In the genomic region with DNA sequence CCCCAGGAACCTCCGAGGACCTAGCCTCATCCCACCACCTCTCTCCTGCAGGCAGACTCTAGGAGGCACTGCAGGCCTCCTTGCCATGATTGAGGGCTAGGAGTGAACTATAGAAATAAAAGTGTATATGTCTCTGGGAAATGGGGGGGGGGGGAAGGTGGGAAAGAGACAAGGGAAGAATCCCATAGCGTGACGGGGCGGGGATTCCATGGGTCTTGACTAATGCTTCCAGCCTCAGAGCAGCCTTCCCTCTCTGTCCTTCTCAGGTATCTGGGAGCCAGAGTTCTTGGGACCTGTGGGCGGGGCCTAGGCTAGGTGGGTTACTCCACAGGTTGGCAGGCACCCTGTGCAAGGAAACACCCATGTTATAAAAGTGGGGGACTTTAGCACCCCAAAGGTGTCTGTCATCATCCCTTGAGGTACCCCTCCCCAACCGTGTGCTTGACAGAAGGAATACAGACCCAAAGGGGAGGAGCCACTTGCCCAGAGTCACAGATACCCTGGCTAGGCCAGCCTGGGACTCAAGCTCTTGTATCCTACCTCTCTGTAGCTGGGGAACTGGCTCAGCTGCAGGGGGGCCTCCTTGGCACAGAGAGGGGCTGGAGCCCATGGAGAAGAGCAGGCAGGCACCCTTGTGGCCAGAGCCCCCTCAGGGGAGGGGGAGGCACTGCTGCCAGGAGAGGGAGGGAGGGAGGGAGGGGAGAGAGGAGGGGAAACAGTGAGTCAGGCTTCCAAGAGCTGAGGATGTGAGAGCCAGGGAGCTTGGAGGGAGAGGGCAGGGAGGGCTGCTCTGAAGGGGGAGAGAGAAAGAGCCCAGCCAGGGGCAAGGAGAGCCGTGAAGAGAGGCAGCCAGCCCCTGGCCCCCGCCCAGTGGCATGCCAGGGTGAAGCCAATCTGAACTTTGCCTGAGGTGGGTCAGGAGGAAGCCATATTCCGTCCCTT, we compare ENCODE assay signal across 9 mouse cellular contexts. TPM values are rescaled to one million over a fixed set of nuclear protein-coding genes. Genes with fewer than 3 reads are reported as not detected.
DNase-seq lines count a peak whose midpoint lies in the region; ATAC-seq and TF ChIP-seq lines count a peak whose summit lies in the region.
"Had no signal": no experiment of that assay in that cellular context is flagged by ENCODE, and none has a peak within 500 bp of the region (broad histone marks: within the 10 kb centered on the region; RNA-seq: fewer than 3 reads in every experiment).

No protein-coding gene starts in this region.

- peaks cover 98% of the 10 kb centered on the region for H3K79me2 ChIP-seq in C2C12 (ENCODE audit: control insufficient read depth, insufficient read depth)

- peak; percentile 96 for DNase-seq in heart, adult 11 months
- no peak for DNase-seq in heart, postnatal 25 days (ENCODE audit: low spot score)
- DNase-seq in embryonic facial prominence, embryonic 14.5 days (ENCODE audit: low spot score) = peak; percentile 73
- no peak for DNase-seq in kidney, postnatal 0 days (ENCODE audit: low spot score)
- DNase-seq in frontal cortex, adult 2 months (ENCODE audit: extremely low spot score in 1 of 2, low spot score in 1 of 2) = no peak
- DNase-seq in adrenal gland, postnatal 10 days = no peak

- H3ac ChIP-seq in C2C12 (ENCODE audit: control insufficient read depth, insufficient read length, low read depth) = peak overlapping the region; percentile 1

- 33% methylated on average over 6 of the region's 9 CpGs for WGBS in embryonic facial prominence, embryonic 14.5 days
- WGBS in kidney, postnatal 0 days = 19% methylated on average over 8 of the region's 9 CpGs
- 35% methylated on average over 9 of the region's 9 CpGs for WGBS in stomach, embryonic 15.5 days

- peak overlapping the region; percentile 46 for H3K9ac ChIP-seq in embryonic facial prominence, embryonic 14.5 days (ENCODE audit: low read depth, low read length)
- peak overlapping the region; percentile 24; the same call in 1 of the 2 replicates for H3K9ac ChIP-seq in kidney, postnatal 0 days (ENCODE audit: low read depth, low read length)
- no peak overlapping the region for H3K9ac ChIP-seq in stomach, embryonic 15.5 days

- H3K4me2 ChIP-seq in embryonic facial prominence, embryonic 14.5 days (ENCODE audit: low read depth, low read length) = peak overlapping the region; percentile 90
- H3K4me2 ChIP-seq in kidney, postnatal 0 days (ENCODE audit: low read length) = peak overlapping the region; percentile 26; the same call in 1 of the 2 replicates
- peak overlapping the region; percentile 24 for H3K4me2 ChIP-seq in stomach, embryonic 15.5 days

- H3K4me1 ChIP-seq in embryonic facial prominence, embryonic 14.5 days (ENCODE audit: control insufficient read depth, insufficient read depth, low read length) = peaks cover 71% of the 10 kb centered on the region
- H3K4me1 ChIP-seq in kidney, postnatal 0 days (replicated peaks; ENCODE audit: insufficient read depth, low read length) = peaks cover 56% of the 10 kb centered on the region
- H3K4me1 ChIP-seq in stomach, embryonic 15.5 days = peaks cover 72% of the 10 kb centered on the region

- H3K4me3 ChIP-seq in C2C12 (ENCODE audit: insufficient read depth, poor library complexity, severe bottlenecking) = no peak overlapping the region
- 0 out of 2 replicates have a peak overlapping the region, but pooled peaks have one; percentile 97 for H3K4me3 ChIP-seq in embryonic facial prominence, embryonic 14.5 days (ENCODE audit: low read depth, low read length)
- H3K4me3 ChIP-seq in kidney, postnatal 0 days (replicated peaks; ENCODE audit: low read depth, low read length) = no peak overlapping the region
- H3K4me3 ChIP-seq in stomach, embryonic 15.5 days (replicated peaks) = no peak overlapping the region

- intact Hi-C loops in heart, postnatal 25 days (cut with DNase I) = no loop called here

- peak overlapping the region; percentile 68 for H3K27ac ChIP-seq in embryonic facial prominence, embryonic 14.5 days (replicated peaks; ENCODE audit: low read depth, low read length)
- H3K27ac ChIP-seq in kidney, postnatal 0 days = peak overlapping the region; percentile 58
- H3K27ac ChIP-seq in stomach, embryonic 15.5 days = peak overlapping the region; percentile 51

- ATAC-seq in embryonic facial prominence, embryonic 14.5 days (ENCODE audit: low read depth) = no peak
- ATAC-seq in kidney, postnatal 0 days (replicated peaks; ENCODE audit: low FRiP score, low read depth) = no peak
- no peak for ATAC-seq in stomach, embryonic 15.5 days (ENCODE audit: insufficient read depth, low FRiP score, low read depth)
- ATAC-seq: Patski had no signal

- no peaks in the 10 kb centered on the region for H3K27me3 ChIP-seq in C2C12 (ENCODE audit: control insufficient read depth, insufficient read depth, insufficient read length)
- no peaks in the 10 kb centered on the region for H3K27me3 ChIP-seq in embryonic facial prominence, embryonic 14.5 days (replicated peaks; ENCODE audit: control insufficient read depth, insufficient read depth, low read length)
- no peaks in the 10 kb centered on the region for H3K27me3 ChIP-seq in kidney, postnatal 0 days (ENCODE audit: insufficient read depth, low read length)
- H3K27me3 ChIP-seq in stomach, embryonic 15.5 days (replicated peaks) = no peaks in the 10 kb centered on the region
- H3K27me3 ChIP-seq: Patski had no signal

- TF ChIP-seq CTCF in C2C12 (IDR thresholded peaks at IDR 0.05; ENCODE audit: control insufficient read depth, insufficient read depth, insufficient read length) = no peak
- peak; percentile 44; the same call in 1 of the 2 replicates for TF ChIP-seq CTCF in kidney, postnatal 0 days (IDR thresholded peaks at IDR 0.05; ENCODE audit: low read depth)

- peaks cover 69% of the 10 kb centered on the region for H3K79me3 ChIP-seq in C2C12 (ENCODE audit: low read depth)

- H3K9me3 ChIP-seq in embryonic facial prominence, embryonic 14.5 days (ENCODE audit: control insufficient read depth, low read length) = no peaks in the 10 kb centered on the region
- no peaks in the 10 kb centered on the region for H3K9me3 ChIP-seq in kidney, postnatal 0 days (replicated peaks; ENCODE audit: low read length)
- H3K9me3 ChIP-seq in stomach, embryonic 15.5 days = no peaks in the 10 kb centered on the region

- no peaks in the 10 kb centered on the region for H3K36me3 ChIP-seq in C2C12 (ENCODE audit: control insufficient read depth, insufficient read depth)
- no peaks in the 10 kb centered on the region for H3K36me3 ChIP-seq in embryonic facial prominence, embryonic 14.5 days (ENCODE audit: control insufficient read depth, insufficient read depth, low read length)
- peaks cover 4% of the 10 kb centered on the region; the same call in 1 of the 2 replicates for H3K36me3 ChIP-seq in kidney, postnatal 0 days (ENCODE audit: insufficient read depth, low read length)
- H3K36me3 ChIP-seq in stomach, embryonic 15.5 days = no peaks in the 10 kb centered on the region

TF ChIP-seq in C2C12, 6 proteins besides CTCF, POLR2A, EP300 and RAD21:
- TF ChIP-seq FOSL1 (IDR thresholded peaks at IDR 0.05; ENCODE audit: insufficient read depth, low read length, poor library complexity, severe bottlenecking) = no peak
- no peak for TF ChIP-seq USF1 (IDR thresholded peaks at IDR 0.05; ENCODE audit: low read depth)
- TF ChIP-seq MYOD1 (IDR thresholded peaks at IDR 0.05; ENCODE audit: control insufficient read depth, insufficient read length, low read depth) = no peak
- no peak for TF ChIP-seq MYOG (IDR thresholded peaks at IDR 0.05; ENCODE audit: control insufficient read depth, extremely low read depth, insufficient read length)
- no peak for TF ChIP-seq MAX (IDR thresholded peaks at IDR 0.05)
- no peak for TF ChIP-seq CEBPB (IDR thresholded peaks at IDR 0.05; ENCODE audit: low read depth)

RNA-seq across cellular contexts. Expression of a gene that starts 4.9 kb away (rescaled TPM):
- 10 to 100 TPM; 43.2 to 50.4 TPM for total RNA-seq in heart, postnatal 25 days (2021)
- 27.9 TPM for polyA plus RNA-seq in C2C12 (2012; fragmentation: generic; extraction: Trizol)
- polyA plus RNA-seq in embryonic facial prominence, embryonic 14.5 days (2014; fragmentation: Nextera tagmentation; extraction: Ambion mirVana) = 11.0 and 11.7 TPM in 2 replicates
- 6.4 and 6.7 TPM in 2 replicates for polyA plus RNA-seq in kidney, postnatal 0 days (2015; fragmentation: Nextera tagmentation; extraction: Ambion mirVana)
- polyA plus RNA-seq in stomach, embryonic 15.5 days (2015; fragmentation: Nextera tagmentation; extraction: Ambion mirVana) = 8.2 and 9.3 TPM in 2 replicates
- 28.5 and 28.6 TPM in 2 replicates for polyA plus RNA-seq in frontal cortex, adult 2 months (2012; rRNA removed)
- total RNA-seq in adrenal gland, postnatal 10 days (2021) = 10 to 100 TPM; 50.8 to 74.3 TPM

RNA-seq across cellular contexts. Expression of a gene that starts 42.1 kb away (rescaled TPM):
- total RNA-seq in heart, postnatal 25 days (2021) = under 1 TPM; 0.26 to 0.39 TPM
- polyA plus RNA-seq in C2C12 (2012; fragmentation: generic; extraction: Trizol) = 0.01 TPM
- polyA plus RNA-seq in embryonic facial prominence, embryonic 14.5 days (2014; fragmentation: Nextera tagmentation; extraction: Ambion mirVana) = 0.48 and 0.85 TPM in 2 replicates
- 0.47 and 0.51 TPM in 2 replicates for polyA plus RNA-seq in kidney, postnatal 0 days (2015; fragmentation: Nextera tagmentation; extraction: Ambion mirVana)
- 1.6 TPM in 2 replicates for polyA plus RNA-seq in stomach, embryonic 15.5 days (2015; fragmentation: Nextera tagmentation; extraction: Ambion mirVana)
- 0.18 and 0.19 TPM in 2 replicates for polyA plus RNA-seq in frontal cortex, adult 2 months (2012; rRNA removed)
- 1 to 10 TPM; 1.3 to 1.6 TPM for total RNA-seq in adrenal gland, postnatal 10 days (2021)
- polyA plus RNA-seq: Patski had no signal

Comparison
In these comparisons a context has a peak if more than half of its experiments do, and no peak if none do; other contexts are left out.
1. DNase-seq: peak in heart, adult 11 months (single experiment) and embryonic facial prominence, embryonic 14.5 days (single experiment); none in heart, postnatal 25 days (single experiment), kidney, postnatal 0 days (single experiment), frontal cortex, adult 2 months (0 of 2) and adrenal gland, postnatal 10 days (single experiment).
2. H3K4me2 ChIP-seq: peak in every context shown above with its lines; median percentile 90 in embryonic facial prominence, embryonic 14.5 days; 26 in kidney, postnatal 0 days; 24 in stomach, embryonic 15.5 days.
3. Peak in every context shown above with its lines, with median percentiles within 50 percentile points of each other: H3K27ac ChIP-seq.